Mouse (Mus musculus) embryonic facial prominence, embryonic 12.5 days (tissue): ENCODE measurements at regions not wholly inside any gene's neighbourhood (a gene's known extent, or its start where the extent isn't known, plus 50 kb on each side); places are given as distances from the start of the nearest gene placed in this dataset.

ENCODE experiments used
- ATAC-seq: fragments of 200-750 bp; cut with Nextera tagmentation; 2 replicates; pipeline ENCODE4 v1.8.0; 2017; ENCODE audit not compliant: insufficient number of reproducible peaks, insufficient read depth, low FRiP score, low TSS enrichment
- H3K27ac ChIP-seq: fragments of 300-500 bp; sonication (generic); 2 replicates; pipeline ENCODE4 v1.5.1; 2016; ENCODE audit warnings: mild to moderate bottlenecking
- H3K27me3 ChIP-seq: fragments of 300-500 bp; sonication (generic); 2 replicates; pipeline ENCODE4 v1.6.1; 2016; ENCODE audit warnings: mild to moderate bottlenecking, moderate library complexity
- H3K36me3 ChIP-seq: fragments of 300-500 bp; sonication (generic); 2 replicates; pipeline ENCODE4 v1.6.1; 2016; ENCODE audit warnings: mild to moderate bottlenecking
- H3K4me1 ChIP-seq: fragments of 300-500 bp; sonication (generic); 2 replicates; pipeline ENCODE4 v1.6.1; 2016
- H3K4me2 ChIP-seq: fragments of 300-500 bp; sonication (generic); replicated peaks from 2 replicates; pipeline ENCODE4 v1.6.1; 2016; ENCODE audit warnings: mild to moderate bottlenecking, moderate library complexity
- H3K4me3 ChIP-seq: fragments of 300-500 bp; sonication (generic); 2 replicates; pipeline ENCODE4 v1.5.1; 2016; ENCODE audit warnings: mild to moderate bottlenecking
- H3K9ac ChIP-seq: fragments of 300-500 bp; sonication (generic); 2 replicates; pipeline ENCODE4 v1.6.1; 2016; ENCODE audit warnings: mild to moderate bottlenecking, moderate library complexity
- H3K9me3 ChIP-seq: fragments of 300-500 bp; sonication (generic); 2 replicates; pipeline ENCODE4 v1.6.1; 2016; ENCODE audit warnings: mild to moderate bottlenecking, moderate library complexity
- WGBS: fragments of 180-500 bp; shearing (Covaris S2); methylation state at CpG from one replicate; pipeline ENCODE4 v1.1.7; 2016; 5-methylcytosine and 5-hydroxymethylcytosine counted together

- Histone ChIP-seq H3K9ac (no peak overlapping the region), H3K4me2 (no peak overlapping the region), H3K27me3 (no peaks in the 10 kb centered on the region), H3K4me3 (no peak overlapping the region), H3K36me3 (no peaks in the 10 kb centered on the region), H3K27ac (no peak overlapping the region), H3K4me1 (no peaks in the 10 kb centered on the region), H3K9me3 (no peaks in the 10 kb centered on the region)
- 74% methylated on average over 4 of the region's 4 CpGs for WGBS
- no peak for ATAC-seq
Measured at GRCm38 (mm10) chr4:80631041-80631440, 202.9 kb upstream of the Tyrp1 start.

- Histone ChIP-seq H3K36me3 (no peaks in the 10 kb centered on the region), H3K27me3 (no peaks in the 10 kb centered on the region), H3K9me3 (no peaks in the 10 kb centered on the region), H3K4me1 (no peaks in the 10 kb centered on the region), H3K27ac (no peak overlapping the region), H3K4me3 (no peak overlapping the region), H3K4me2 (no peak overlapping the region), H3K9ac (no peak overlapping the region)
- ATAC-seq, result no peak
- WGBS, result 71% methylated on average over 4 of the region's 4 CpGs
Measured at GRCm38 (mm10) chr4:80631441-80631840, 202.5 kb upstream of the Tyrp1 start.

GRCm38 (mm10) chr4:80638381-80638780 is 195.5 kb upstream of the Tyrp1 start:
- Histone ChIP-seq H3K36me3 (no peaks in the 10 kb centered on the region), H3K27ac (no peak overlapping the region), H3K4me2 (no peak overlapping the region), H3K9ac (no peak overlapping the region), H3K9me3 (no peaks in the 10 kb centered on the region), H3K4me1 (no peaks in the 10 kb centered on the region), H3K27me3 (no peaks in the 10 kb centered on the region), H3K4me3 (no peak overlapping the region)
- ATAC-seq, result no peak
